Mouse (Mus musculus): ENCODE data around the gene Homer1. TPM values are rescaled to one million over a fixed set of nuclear protein-coding genes. Genes with fewer than 3 reads are reported as not detected.

Gene Homer1
- 6.5 and 8.5 TPM in 2 replicates for polyA plus RNA-seq (2014; fragmentation: Nextera tagmentation; extraction: Ambion mirVana)

- no peaks in the 10 kb centered on the region for H3K27me3 ChIP-seq (replicated peaks; ENCODE audit: control insufficient read depth, insufficient read depth, low read length)
- no peaks in the 10 kb centered on the region for H3K4me1 ChIP-seq (replicated peaks; ENCODE audit: control insufficient read depth, insufficient read depth, low read length)
- no peak within 1 kb of the TSS for H3K9ac ChIP-seq (ENCODE audit: low read depth, low read length)
- no peak within 1 kb of the TSS for H3K4me2 ChIP-seq
- H3K27ac ChIP-seq (ENCODE audit: low read depth, low read length): no peak within 1 kb of the TSS
- DNase-seq (ENCODE audit: low spot score) (no peak), ATAC-seq (replicated peaks; ENCODE audit: low FRiP score) (no peak)
- no peaks in the 10 kb centered on the region for H3K36me3 ChIP-seq (ENCODE audit: control insufficient read depth, insufficient read depth, low read length)
- WGBS: 90% methylated on average over 5 of the region's 5 CpGs
- H3K4me3 ChIP-seq (ENCODE audit: low read depth, low read length): no peak within 1 kb of the TSS
- no peaks in the 10 kb centered on the region for H3K9me3 ChIP-seq (ENCODE audit: control insufficient read depth, low read length)
Observed at GRCm38 (mm10) chr13:93299316-93299715, at the start of gene Homer1. Homer1 (plus strand) TSS chr13:93299635.

- H3K36me3 ChIP-seq (ENCODE audit: control insufficient read depth, insufficient read depth, low read length): no peaks in the 10 kb centered on the region
- DNase-seq (ENCODE audit: low spot score) (no peak), ATAC-seq (replicated peaks; ENCODE audit: low FRiP score) (no peak)
- WGBS: 80% methylated on average over 6 of the region's 6 CpGs
- no peaks in the 10 kb centered on the region for H3K9me3 ChIP-seq (ENCODE audit: control insufficient read depth, low read length)
- H3K9ac ChIP-seq (ENCODE audit: low read depth, low read length): no peak overlapping the region
- no peaks in the 10 kb centered on the region for H3K4me1 ChIP-seq (replicated peaks; ENCODE audit: control insufficient read depth, insufficient read depth, low read length)
- H3K4me2 ChIP-seq: no peak overlapping the region
- H3K4me3 ChIP-seq (ENCODE audit: low read depth, low read length): no peak overlapping the region
- H3K27me3 ChIP-seq (replicated peaks; ENCODE audit: control insufficient read depth, insufficient read depth, low read length): no peaks in the 10 kb centered on the region
- H3K27ac ChIP-seq (ENCODE audit: low read depth, low read length): no peak overlapping the region
Observed at GRCm38 (mm10) chr13:93251732-93252131, 47.7 kb upstream of the Homer1 start.

DNA sequence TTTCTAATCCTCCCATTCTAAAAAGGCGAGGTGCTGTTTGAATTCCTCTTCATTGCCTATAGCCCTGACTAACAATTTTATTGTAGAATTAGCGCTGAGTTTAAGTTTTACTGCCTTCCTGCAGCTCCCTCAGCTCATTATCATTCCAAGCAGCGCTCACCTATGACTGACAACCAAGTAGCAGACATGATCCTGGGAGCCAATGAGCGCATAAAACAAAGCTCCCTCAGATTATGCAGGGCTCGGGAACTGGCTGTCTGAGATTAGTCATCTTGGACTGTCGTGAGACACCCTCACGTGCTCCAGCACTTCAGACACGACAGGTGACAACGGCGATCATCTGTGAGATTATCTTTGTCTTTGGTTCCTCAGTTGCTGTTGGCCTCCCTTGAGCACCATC is 47.3 kb upstream of the Homer1 start:
- no peak overlapping the region for H3K27ac ChIP-seq (ENCODE audit: low read depth, low read length)
- H3K36me3 ChIP-seq (ENCODE audit: control insufficient read depth, insufficient read depth, low read length): no peaks in the 10 kb centered on the region
- no peak overlapping the region for H3K9ac ChIP-seq (ENCODE audit: low read depth, low read length)
- no peaks in the 10 kb centered on the region for H3K9me3 ChIP-seq (ENCODE audit: control insufficient read depth, low read length)
- no peaks in the 10 kb centered on the region for H3K4me1 ChIP-seq (replicated peaks; ENCODE audit: control insufficient read depth, insufficient read depth, low read length)
- ATAC-seq (replicated peaks; ENCODE audit: low FRiP score) (no peak), DNase-seq (ENCODE audit: low spot score) (no peak)
- no peak overlapping the region for H3K4me3 ChIP-seq (ENCODE audit: low read depth, low read length)
- no peaks in the 10 kb centered on the region for H3K27me3 ChIP-seq (replicated peaks; ENCODE audit: control insufficient read depth, insufficient read depth, low read length)
- H3K4me2 ChIP-seq: no peak overlapping the region
- 78% methylated on average over 10 of the region's 10 CpGs for WGBS

GRCm38 (mm10) chr13:93252941-93253340 is 46.5 kb upstream of the Homer1 start:
- Histone ChIP-seq H3K4me2 (no peak overlapping the region), H3K27me3 (replicated peaks; ENCODE audit: control insufficient read depth, insufficient read depth, low read length) (no peaks in the 10 kb centered on the region), H3K4me1 (replicated peaks; ENCODE audit: control insufficient read depth, insufficient read depth, low read length) (no peaks in the 10 kb centered on the region), H3K36me3 (ENCODE audit: control insufficient read depth, insufficient read depth, low read length) (no peaks in the 10 kb centered on the region), H3K9me3 (ENCODE audit: control insufficient read depth, low read length) (no peaks in the 10 kb centered on the region), H3K9ac (ENCODE audit: low read depth, low read length) (no peak overlapping the region), H3K4me3 (ENCODE audit: low read depth, low read length) (no peak overlapping the region), H3K27ac (ENCODE audit: low read depth, low read length) (no peak overlapping the region)
- DNase-seq (ENCODE audit: low spot score) (no peak), ATAC-seq (replicated peaks; ENCODE audit: low FRiP score) (no peak)
- 85% methylated on average over 5 of the region's 5 CpGs for WGBS

GRCm38 (mm10) chr13:93267151-93267550 is 32.3 kb upstream of the Homer1 start:
- H3K4me2 ChIP-seq: no peak overlapping the region
- 88% methylated on average over 2 of the region's 2 CpGs for WGBS
- H3K9ac ChIP-seq (ENCODE audit: low read depth, low read length): no peak overlapping the region

GRCm38 (mm10) chr13:93300581-93300980 is 1.1 kb downstream of the Homer1 start:
- Histone ChIP-seq H3K36me3 (ENCODE audit: control insufficient read depth, insufficient read depth, low read length) (no peaks in the 10 kb centered on the region), H3K27ac (ENCODE audit: low read depth, low read length) (no peak overlapping the region), H3K4me2 (no peak overlapping the region), H3K27me3 (replicated peaks; ENCODE audit: control insufficient read depth, insufficient read depth, low read length) (no peaks in the 10 kb centered on the region), H3K4me3 (ENCODE audit: low read depth, low read length) (no peak overlapping the region), H3K9ac (ENCODE audit: low read depth, low read length) (no peak overlapping the region), H3K4me1 (replicated peaks; ENCODE audit: control insufficient read depth, insufficient read depth, low read length) (peaks cover 2% of the 10 kb centered on the region), H3K9me3 (ENCODE audit: control insufficient read depth, low read length) (no peaks in the 10 kb centered on the region)
- ATAC-seq (replicated peaks; ENCODE audit: low FRiP score) (no peak), DNase-seq (ENCODE audit: low spot score) (no peak)
- 80% methylated on average over 5 of the region's 5 CpGs for WGBS

More at GRCm38 (mm10) chr13:93267151-93267550, 32.3 kb upstream of the Homer1 start:
- Histone ChIP-seq H3K9me3 (ENCODE audit: control insufficient read depth, low read length) (no peaks in the 10 kb centered on the region), H3K27me3 (replicated peaks; ENCODE audit: control insufficient read depth, insufficient read depth, low read length) (no peaks in the 10 kb centered on the region), H3K4me1 (replicated peaks; ENCODE audit: control insufficient read depth, insufficient read depth, low read length) (no peaks in the 10 kb centered on the region), H3K4me3 (ENCODE audit: low read depth, low read length) (no peak overlapping the region), H3K36me3 (ENCODE audit: control insufficient read depth, insufficient read depth, low read length) (no peaks in the 10 kb centered on the region), H3K27ac (ENCODE audit: low read depth, low read length) (no peak overlapping the region)
- no peak for ATAC-seq (replicated peaks; ENCODE audit: low FRiP score)
- no peak for DNase-seq (ENCODE audit: low spot score)

DNA sequence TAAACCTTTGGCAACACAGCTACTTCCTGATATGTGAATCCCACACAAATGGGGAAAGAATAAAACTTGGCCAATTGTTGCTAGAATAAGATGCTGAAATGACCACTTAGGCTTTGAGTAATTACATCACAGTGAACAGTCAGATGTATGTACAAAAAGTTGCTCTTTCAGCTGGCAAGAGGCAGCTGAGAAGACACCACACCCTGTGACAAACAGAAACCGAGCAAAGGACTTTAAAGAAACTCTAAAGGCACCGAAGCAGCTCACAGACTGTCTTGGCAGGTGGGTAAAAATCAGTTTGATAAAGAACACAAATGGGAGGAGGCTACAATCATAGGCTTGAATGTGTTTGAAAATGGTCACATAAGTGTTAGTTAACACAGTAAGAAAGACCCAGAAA is 1.6 kb downstream of the Homer1 start:
- ATAC-seq (replicated peaks; ENCODE audit: low FRiP score) (no peak), DNase-seq (ENCODE audit: low spot score) (no peak)
- Histone ChIP-seq H3K27me3 (replicated peaks; ENCODE audit: control insufficient read depth, insufficient read depth, low read length) (no peaks in the 10 kb centered on the region), H3K9me3 (ENCODE audit: control insufficient read depth, low read length) (no peaks in the 10 kb centered on the region), H3K36me3 (ENCODE audit: control insufficient read depth, insufficient read depth, low read length) (no peaks in the 10 kb centered on the region), H3K9ac (ENCODE audit: low read depth, low read length) (no peak overlapping the region), H3K27ac (ENCODE audit: low read depth, low read length) (no peak overlapping the region), H3K4me1 (replicated peaks; ENCODE audit: control insufficient read depth, insufficient read depth, low read length) (peaks cover 5% of the 10 kb centered on the region), H3K4me2 (no peak overlapping the region), H3K4me3 (ENCODE audit: low read depth, low read length) (no peak overlapping the region)
- 55% methylated on average over 2 of the region's 2 CpGs for WGBS

- peak; percentile 42; the same call in 1 of the 2 replicates for ATAC-seq (replicated peaks; ENCODE audit: low FRiP score)
- peak overlapping the region; percentile 73 for H3K4me2 ChIP-seq
Observed at GRCm38 (mm10) chr13:93302846-93303562, 3.6 kb downstream of the Homer1 start.

More at GRCm38 (mm10) chr13:93302846-93303562, 3.6 kb downstream of the Homer1 start:
- Histone ChIP-seq H3K9ac (ENCODE audit: low read depth, low read length) (peak overlapping the region; percentile 89), H3K36me3 (ENCODE audit: control insufficient read depth, insufficient read depth, low read length) (no peaks in the 10 kb centered on the region), H3K4me1 (replicated peaks; ENCODE audit: control insufficient read depth, insufficient read depth, low read length) (peaks cover 7% of the 10 kb centered on the region), H3K27me3 (replicated peaks; ENCODE audit: control insufficient read depth, insufficient read depth, low read length) (no peaks in the 10 kb centered on the region), H3K9me3 (ENCODE audit: control insufficient read depth, low read length) (no peaks in the 10 kb centered on the region), H3K4me3 (ENCODE audit: low read depth, low read length) (peak overlapping the region; percentile 95), H3K27ac (ENCODE audit: low read depth, low read length) (peak overlapping the region; percentile 94)
- DNase-seq (ENCODE audit: low spot score): no peak
- WGBS: 16% methylated on average over 19 of the region's 19 CpGs
